ENCODE assay signal across 17 mouse cellular contexts in the genomic region with DNA sequence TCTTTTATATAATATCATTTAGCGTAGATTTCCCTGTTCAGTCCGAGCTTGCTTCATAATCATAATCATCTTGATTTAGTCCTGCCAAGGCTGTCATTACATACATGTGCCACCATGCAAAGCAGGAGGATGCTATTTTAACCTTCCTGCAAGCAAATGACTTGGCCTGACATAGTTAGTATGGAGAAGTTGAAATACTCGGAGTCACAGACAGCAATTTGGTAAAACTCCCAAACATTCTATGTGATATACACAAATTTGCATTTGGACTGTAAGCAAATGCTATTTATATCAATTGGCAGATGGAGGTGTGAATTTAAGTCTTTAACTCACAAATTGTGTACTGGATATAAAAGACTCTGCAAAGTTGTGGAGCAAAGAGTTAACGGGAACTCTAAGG.
"Had no signal": no experiment of that assay in that cellular context is flagged by ENCODE, and none has a peak within 500 bp of the region (broad histone marks: within the 10 kb centered on the region; RNA-seq: fewer than 3 reads in every experiment).

No protein-coding gene starts in this region.

- H3K4me3 ChIP-seq: kidney, embryonic 15.5 days; limb, embryonic 10.5 days; limb, embryonic 13.5 days; liver, embryonic 12.5 days; liver, embryonic 15.5 days; lung, embryonic 15.5 days had no signal

- H3K4me2 ChIP-seq: kidney, embryonic 15.5 days; limb, embryonic 13.5 days; liver, embryonic 12.5 days; liver, embryonic 15.5 days; lung, embryonic 15.5 days; midbrain, embryonic 11.5 days had no signal

- H3K27ac ChIP-seq: kidney, embryonic 15.5 days; limb, embryonic 10.5 days; limb, embryonic 13.5 days; liver, embryonic 12.5 days; liver, embryonic 15.5 days; lung, embryonic 15.5 days had no signal

- H3K27me3 ChIP-seq: kidney, embryonic 15.5 days; limb, embryonic 13.5 days; liver, embryonic 12.5 days; liver, embryonic 15.5 days; lung, embryonic 15.5 days had no signal

- ATAC-seq: liver, embryonic 12.5 days had no signal

- H3K9me3 ChIP-seq: kidney, embryonic 15.5 days; limb, embryonic 10.5 days; limb, embryonic 13.5 days; liver, embryonic 12.5 days; liver, embryonic 15.5 days; lung, embryonic 15.5 days had no signal

- H3K36me3 ChIP-seq: kidney, embryonic 15.5 days; limb, embryonic 10.5 days; limb, embryonic 13.5 days; liver, embryonic 12.5 days; liver, embryonic 15.5 days; lung, embryonic 15.5 days had no signal

- DNase-seq: kidney, postnatal 10 days; kidney, postnatal 36 days; liver; lung, adult 18-20 months; lung, postnatal 14 days; lung, postnatal 4 days; midbrain, embryonic 14.5 days; thymus, adult 2 months; thymus, postnatal 14 days; thymus, postnatal 4 days had no signal

- H3K9ac ChIP-seq: kidney, embryonic 15.5 days; limb, embryonic 13.5 days; liver, embryonic 12.5 days; liver, embryonic 15.5 days; lung, embryonic 15.5 days had no signal

- H3K4me1 ChIP-seq: kidney, embryonic 15.5 days; limb, embryonic 10.5 days; limb, embryonic 13.5 days; liver, embryonic 12.5 days; liver, embryonic 15.5 days; lung, embryonic 15.5 days had no signal
